Mouse (Mus musculus) cerebellum, postnatal 10 days (tissue): ENCODE results near the gene Nek8.
"Not testable (repeated sequence)": the region's sequence is repeated elsewhere in the genome, so short reads cannot be mapped to it uniquely, and the experiment has no call there.

ENCODE experiments used
- DNase-seq, 2 experiments: peaks; one replicate each; pipeline ENCODE4 v3.0.0; 2021; ENCODE audit warnings: mixed read lengths in 2 of 2

The Nek8 gene

GRCm38 (mm10) chr11:78176402-78176862 is at the start of gene Nek8, which contains the start of gene Tlcd1:
Gene Nek8, minus strand, starts transcription at chr11:78176675.
Gene Tlcd1, plus strand, starts transcription at chr11:78176711.
- peak; percentile 84 to 90 for DNase-seq

GRCm38 (mm10) chr11:78223586-78223985 is 47.1 kb upstream of the Nek8 start:
- no peak for DNase-seq

DNA sequence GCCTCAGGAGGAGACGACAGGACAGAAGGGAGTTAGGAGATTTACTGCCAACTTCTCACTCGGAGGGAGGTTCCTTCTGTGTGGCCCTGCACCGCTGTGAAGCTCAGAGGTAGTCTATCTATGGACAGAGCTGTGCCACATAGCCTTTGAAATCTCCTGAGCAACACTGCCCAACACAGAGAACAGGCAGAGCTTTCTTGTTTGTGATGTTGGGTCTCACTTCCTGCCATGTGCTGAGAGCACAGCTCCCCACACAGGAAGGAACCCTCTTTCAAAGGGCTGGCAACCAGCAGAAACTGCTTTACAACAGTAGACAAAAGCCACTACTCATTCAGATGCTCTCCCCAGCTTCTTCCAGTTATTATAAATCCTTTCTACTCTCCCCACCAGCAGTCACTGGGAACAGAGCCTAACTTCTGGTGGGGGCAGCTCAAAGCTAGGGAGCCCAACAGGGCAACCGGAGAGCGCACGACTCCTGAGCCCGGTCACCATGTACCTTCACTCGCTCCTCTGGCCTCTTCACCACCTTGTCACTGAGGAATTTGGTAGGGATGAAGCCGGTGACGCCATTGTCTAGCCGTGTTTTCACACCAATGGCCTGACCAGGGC is 39.3 kb upstream of the Nek8 start:
- DNase-seq: peak in 1 of 2 experiments; percentile 27

DNA sequence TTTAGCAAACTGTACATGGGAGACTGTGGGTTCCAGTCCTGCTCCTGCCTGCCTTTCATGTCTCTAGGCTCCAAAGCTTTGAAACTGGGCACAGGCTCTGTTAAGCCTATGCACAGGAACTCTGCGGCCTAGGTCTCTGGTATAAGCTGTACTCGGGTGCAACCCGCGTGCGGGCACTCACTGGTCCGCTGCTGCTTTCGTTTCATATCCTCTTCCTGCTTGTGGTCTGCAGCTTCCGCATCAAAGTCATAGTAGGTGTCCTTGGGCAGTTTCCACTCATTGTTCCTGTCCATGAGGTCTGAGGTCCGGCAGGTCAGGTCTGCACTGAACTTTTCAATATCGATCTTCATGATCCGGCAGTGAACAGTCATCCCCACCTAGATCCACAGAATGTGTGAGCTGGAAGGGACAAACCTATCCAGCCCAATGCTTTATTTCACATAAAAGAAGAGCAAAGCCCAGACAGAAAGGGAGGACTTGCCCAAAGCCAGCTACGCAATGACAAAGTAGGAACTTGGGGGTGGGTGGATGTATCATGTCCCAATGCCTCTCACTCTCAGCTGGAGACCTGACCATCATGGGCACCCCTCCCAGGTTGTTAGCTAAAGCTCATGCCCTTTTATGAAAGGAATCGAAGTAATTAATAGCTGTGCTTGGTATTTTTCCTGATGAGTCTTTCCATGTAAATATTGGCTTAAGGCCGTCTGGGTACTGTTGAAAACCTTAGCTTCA is 36.8 kb upstream of the Nek8 start:
- no peak for DNase-seq

- DNase-seq: no peak
These were observed 35.0 kb upstream of the Nek8 start for GRCm38 (mm10) chr11:78211513-78211912.

- DNase-seq: no peak
These were observed 34.1 kb upstream of the Nek8 start for GRCm38 (mm10) chr11:78210615-78211014.

DNA sequence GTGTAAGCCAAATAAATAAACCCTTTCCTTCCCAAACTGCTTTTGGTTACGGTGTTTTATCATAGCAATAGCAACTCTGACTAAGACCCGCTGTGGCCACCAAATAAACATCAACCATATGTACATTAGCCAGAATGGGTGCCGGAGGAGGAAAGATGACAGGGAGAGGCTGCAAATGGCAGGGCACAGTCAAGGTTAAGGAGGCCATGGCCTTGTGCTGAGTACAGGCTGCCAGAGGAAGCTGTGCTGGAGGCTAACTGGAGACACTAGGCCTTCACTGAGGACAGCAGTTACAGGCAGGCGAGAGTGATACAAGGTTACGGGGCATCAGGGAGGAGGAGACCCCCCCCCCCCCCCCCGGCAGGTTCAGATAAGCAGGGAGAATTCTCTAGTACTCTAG is 33.4 kb upstream of the Nek8 start:
- DNase-seq: no peak

GRCm38 (mm10) chr11:78207190-78207589 is 30.7 kb upstream of the Nek8 start:
- no peak for DNase-seq

DNA sequence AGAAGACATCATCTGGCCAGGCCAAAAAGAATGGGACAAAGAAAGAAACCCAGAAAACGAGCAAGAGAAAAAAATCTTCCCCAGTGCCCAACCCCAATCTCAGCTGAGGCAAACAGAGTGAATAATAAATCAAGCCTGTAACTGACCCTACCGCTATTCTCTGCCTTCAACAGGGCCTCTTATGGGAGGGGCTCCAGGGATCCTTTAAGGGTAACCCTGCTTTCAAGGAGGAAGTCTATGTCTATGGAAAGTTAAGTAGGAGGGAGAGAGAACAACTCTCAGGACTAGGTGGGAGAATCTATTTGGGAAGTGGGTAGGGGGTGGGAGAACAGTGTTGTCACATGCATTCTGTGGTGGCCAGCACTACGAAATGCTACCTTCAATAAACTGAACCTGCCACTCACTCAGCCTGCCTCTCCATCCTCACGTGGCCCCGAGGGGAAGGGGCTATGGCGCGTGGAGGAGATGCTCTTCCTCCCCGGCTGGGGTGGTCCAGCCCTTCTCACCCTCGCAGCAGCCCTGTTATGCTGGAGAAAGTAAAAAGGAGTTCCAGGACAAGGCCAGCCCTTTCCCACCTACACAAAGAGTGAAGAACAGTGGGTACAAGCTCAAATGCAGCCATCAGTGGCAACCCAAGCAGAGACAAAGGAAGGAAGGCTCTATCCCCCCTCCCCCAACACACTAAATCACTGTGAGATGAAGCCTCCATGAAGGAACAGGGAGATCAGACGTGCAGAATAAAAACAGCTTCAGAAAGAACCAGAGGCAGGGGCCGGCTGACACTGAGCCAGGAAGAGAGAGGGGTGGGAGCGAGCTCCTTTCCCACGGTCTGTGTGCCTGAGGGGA is 29.1 kb upstream of the Nek8 start:
- no peak for DNase-seq

GRCm38 (mm10) chr11:78204287-78204686 is 27.8 kb upstream of the Nek8 start:
- peak in 1 of 2 experiments; percentile 21 for DNase-seq

- no peak for DNase-seq
These were observed 25.9 kb upstream of the Nek8 start for GRCm38 (mm10) chr11:78202372-78202771.

DNA sequence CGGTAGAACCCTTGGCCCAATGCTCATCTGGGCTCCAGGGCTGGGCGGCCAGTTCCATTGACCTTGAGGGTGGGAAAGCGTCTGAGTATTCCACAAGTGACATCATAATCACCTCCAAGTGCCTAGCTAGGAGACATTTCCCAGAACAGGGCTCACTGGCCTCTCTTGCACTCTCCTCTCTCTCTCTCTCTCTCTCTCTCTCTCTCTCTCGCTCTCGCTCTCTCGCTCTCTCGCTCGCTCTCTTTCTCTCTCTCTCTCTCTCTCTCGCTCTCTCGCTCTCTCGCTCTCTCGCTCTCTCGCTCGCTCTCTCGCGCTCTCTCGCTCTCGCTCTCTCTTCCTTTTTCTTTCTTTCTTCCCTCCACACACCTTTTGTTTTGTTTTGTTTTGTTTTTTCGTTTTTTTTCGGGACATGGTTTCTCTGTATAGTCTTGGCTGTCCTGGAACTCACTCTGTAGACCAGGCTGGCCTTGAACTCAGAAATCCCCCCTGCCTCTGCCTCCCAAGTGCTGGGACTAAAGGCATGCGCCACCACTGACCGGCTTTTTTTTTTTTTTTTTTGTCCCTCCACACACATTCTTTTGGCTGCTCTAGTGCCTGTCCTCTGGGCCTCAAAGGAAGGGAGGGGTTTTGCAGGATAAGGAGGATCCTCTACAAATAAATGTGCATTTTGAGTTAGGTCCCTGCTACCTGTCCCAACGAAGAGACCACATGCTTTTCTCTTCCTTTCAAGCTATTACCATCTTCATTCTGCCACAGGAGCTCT is 18.8 kb upstream of the Nek8 start:
- DNase-seq: no peak

DNA sequence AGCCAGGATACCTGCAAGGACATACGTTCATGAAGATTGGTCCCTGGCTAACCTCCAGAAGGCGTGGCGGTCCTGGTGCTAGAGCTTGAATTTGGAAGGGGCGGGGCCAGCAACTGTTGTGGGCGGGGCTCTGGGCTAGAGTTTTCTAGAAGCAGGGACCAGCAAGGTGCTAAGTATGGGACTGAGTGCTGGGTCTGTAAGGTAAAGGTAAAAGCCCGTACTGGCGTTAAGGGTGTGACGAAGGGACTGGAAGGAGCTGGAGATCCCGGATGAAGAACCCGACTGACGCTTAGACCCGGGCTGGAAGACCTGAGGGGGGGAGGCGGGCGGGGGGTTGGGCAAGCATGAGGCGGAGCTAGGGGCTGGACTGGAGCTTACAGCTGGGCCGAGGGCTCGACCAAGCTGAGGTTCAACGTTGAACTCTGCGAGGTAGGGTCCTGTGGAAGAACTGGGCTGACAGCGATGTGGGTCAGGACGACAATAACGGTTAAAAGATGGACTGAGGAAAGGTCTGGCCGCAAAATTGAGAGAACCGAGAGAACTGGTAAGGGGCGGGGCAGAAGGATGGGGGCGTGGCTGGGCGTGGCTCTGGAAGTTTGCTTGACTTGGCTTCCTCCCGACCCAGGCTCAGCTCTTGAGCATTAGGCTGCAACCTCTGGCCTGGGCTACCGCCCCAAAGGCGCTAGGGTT is 18.1 kb upstream of the Nek8 start:
- DNase-seq: peak; percentile 70 to 71

DNA sequence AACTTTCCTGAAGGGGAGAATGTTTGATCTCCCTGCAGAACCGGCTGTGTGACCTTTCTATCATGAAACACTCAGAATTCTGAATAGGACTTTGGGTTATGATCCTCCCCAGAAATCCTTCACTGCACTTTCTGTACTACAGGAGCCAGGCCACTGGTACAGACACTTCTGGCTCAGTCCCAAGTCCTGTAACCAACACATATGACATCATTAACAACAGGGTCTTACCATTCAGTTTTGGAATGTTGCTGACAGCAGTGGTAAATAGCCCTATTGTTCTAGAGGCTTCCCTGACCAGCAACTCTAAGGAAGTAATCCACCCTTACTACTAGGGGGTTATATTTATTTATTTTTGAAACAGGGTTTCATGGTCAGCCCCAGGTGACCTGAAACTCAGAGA is 16.6 kb upstream of the Nek8 start, which contains the start of gene Proca1:
Proca1 (plus strand) TSS at position 280 of the 400 bp plus-strand sequence.
- DNase-seq: no peak

- no peak for DNase-seq
These were observed 13.6 kb upstream of the Nek8 start for GRCm38 (mm10) chr11:78190041-78190440.

DNA sequence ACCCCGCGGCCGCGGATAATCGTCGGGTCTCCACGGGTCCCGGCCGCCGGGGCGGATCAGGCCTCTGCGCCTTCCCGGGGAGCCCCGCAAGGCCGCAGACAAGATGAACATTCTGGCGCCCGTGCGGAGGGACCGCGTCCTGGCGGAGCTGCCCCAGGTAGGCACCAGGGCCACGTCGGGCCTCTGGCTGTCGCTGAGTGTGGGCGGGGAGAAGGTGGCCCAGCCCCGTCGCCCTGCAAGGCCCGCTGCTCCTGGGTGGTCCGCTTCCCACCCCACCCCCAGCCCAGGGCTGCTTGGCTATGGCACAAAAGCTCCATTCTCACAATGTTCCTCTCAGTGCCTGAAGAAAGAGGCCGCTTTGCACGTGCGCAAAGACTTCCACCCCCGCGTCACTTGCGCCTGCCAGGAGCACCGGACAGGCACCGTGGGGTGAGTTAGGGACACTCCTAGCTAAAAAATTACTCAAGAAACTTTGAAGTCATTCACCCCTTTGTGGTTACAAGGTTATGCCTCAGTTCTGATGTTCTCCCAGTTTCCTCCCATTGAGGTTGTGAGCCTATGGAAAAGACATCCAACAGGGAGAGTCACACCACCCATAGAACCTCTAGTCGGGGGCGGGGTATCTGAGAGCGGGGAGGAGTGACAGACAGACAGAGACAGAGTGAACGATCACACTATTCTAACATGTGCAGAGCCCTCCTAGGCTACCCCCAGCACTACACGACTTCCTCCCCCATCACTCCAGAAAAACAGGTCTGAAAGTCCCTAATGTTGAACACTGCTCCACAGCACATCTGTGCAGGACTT is 13.0 kb upstream of the Nek8 start:
- DNase-seq: peak; percentile 78 to 85

DNA sequence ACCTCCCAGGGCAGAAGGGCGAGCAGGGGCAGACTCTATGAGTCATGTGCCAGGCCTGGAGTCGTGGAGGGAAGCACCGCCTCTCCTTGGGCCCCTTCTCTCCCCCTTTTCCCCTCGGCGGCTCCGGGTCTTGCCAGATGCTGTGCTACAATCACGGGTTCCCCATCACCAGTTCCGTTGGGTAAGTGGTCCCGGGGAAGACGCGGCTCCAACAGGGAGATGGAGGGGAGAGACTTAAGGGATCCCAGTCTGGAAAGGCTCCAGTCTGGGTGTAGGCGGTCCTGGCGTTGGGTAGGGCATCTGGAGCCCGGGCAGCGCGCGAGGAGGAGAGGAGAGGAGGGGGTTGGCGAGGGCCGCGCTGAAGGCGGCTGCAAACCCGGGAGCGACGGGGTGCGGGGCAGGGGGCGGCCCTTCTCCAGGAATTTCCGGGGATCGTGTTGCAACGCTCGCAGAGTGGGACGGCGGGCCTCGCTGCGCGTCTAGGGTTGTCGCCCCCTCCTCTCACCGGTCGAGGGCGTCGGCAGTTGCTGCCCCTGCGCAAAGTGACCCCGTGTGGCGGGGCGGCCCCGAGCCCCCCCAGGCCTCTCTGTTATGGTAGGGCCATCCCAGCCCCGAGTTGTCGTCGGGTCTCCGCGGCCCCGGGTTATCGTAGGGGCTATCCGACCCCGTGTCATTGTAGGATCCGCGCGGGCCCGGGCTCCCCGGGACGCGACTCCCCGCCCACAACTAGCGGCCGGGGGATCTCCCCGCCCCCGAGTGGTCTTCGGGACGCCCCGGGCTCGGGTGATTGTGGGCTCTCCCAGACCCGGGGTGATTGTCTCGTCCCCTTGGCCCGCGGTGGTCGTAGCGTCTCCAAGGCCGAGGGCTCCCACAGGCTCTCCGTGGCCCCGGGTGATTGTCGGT is 12.1 kb upstream of the Nek8 start, which contains the start of gene Rab34:
Rab34 (plus strand) TSS at position 100 of the 903 bp plus-strand sequence.
- DNase-seq: peak; percentile 81 to 88

- DNase-seq: not testable (repeated sequence)
These were observed 8.2 kb upstream of the Nek8 start for GRCm38 (mm10) chr11:78184702-78185101.

GRCm38 (mm10) chr11:78183884-78184514 is 7.5 kb upstream of the Nek8 start:
- DNase-seq: peak in 1 of 2 experiments; percentile 22
